Comparison of ENCODE assay signal across 15 mouse cellular contexts in genomic region chr5:21426666-21427065, GRCm38 (mm10). TPM values are rescaled to one million over a fixed set of nuclear protein-coding genes. Genes with fewer than 3 reads are reported as not detected.
DNase-seq lines count a peak whose midpoint lies in the region; ATAC-seq and TF ChIP-seq lines count a peak whose summit lies in the region.
"Had no signal": no experiment of that assay in that cellular context is flagged by ENCODE, and none has a peak within 500 bp of the region (broad histone marks: within the 10 kb centered on the region; RNA-seq: fewer than 3 reads in every experiment).

No protein-coding gene starts in this region.

- no peak for TF ChIP-seq EP300 in liver, postnatal 0 days (IDR thresholded peaks at IDR 0.05; ENCODE audit: low read depth)

- peak overlapping the region; percentile 98; the same call in 1 of the 2 replicates for H3K4me2 ChIP-seq in embryonic facial prominence, embryonic 13.5 days
- peak overlapping the region; percentile 98 for H3K4me2 ChIP-seq in liver, postnatal 0 days (ENCODE audit: low read depth, low read length)

- no peak for TF ChIP-seq CTCF in liver, postnatal 0 days (IDR thresholded peaks at IDR 0.05; ENCODE audit: low read depth)

- no peak for DNase-seq in liver, postnatal 0 days
- DNase-seq in thymus, postnatal 10 days (ENCODE audit: low spot score in 2 of 2): no peak
- DNase-seq in ovary, postnatal 14 days (ENCODE audit: low spot score): no peak
- DNase-seq: cerebellum, postnatal 25 days; heart, adult 2 months; kidney, postnatal 14 days; lung, postnatal 4 days; right cerebral cortex, adult 18-20 months had no signal

- no peaks in the 10 kb centered on the region for H3K9me3 ChIP-seq in erythroblast, embryonic 14.5 days (ENCODE audit: control insufficient read depth, low read length)
- no peaks in the 10 kb centered on the region for H3K9me3 ChIP-seq in megakaryocyte, embryonic 14.5 days
- H3K9me3 ChIP-seq in embryonic facial prominence, embryonic 13.5 days: no peaks in the 10 kb centered on the region
- no peaks in the 10 kb centered on the region for H3K9me3 ChIP-seq in liver, postnatal 0 days (ENCODE audit: low read length)
- H3K9me3 ChIP-seq: hindbrain, embryonic 12.5 days; limb, embryonic 12.5 days had no signal

- H3K4me1 ChIP-seq in erythroblast, embryonic 14.5 days (ENCODE audit: control insufficient read depth): peaks cover 36% of the 10 kb centered on the region
- H3K4me1 ChIP-seq in megakaryocyte, embryonic 14.5 days: peaks cover 29% of the 10 kb centered on the region
- peaks cover 17% of the 10 kb centered on the region for H3K4me1 ChIP-seq in embryonic facial prominence, embryonic 13.5 days
- peaks cover 23% of the 10 kb centered on the region for H3K4me1 ChIP-seq in liver, postnatal 0 days (ENCODE audit: insufficient read depth)

- ATAC-seq in erythroblast, adult 5-6 weeks (replicated peaks; ENCODE audit: low FRiP score, poor library complexity, severe bottlenecking): no peak
- no peak for ATAC-seq in megakaryocyte, adult 5-6 weeks (ENCODE audit: poor library complexity, severe bottlenecking)
- no peak for ATAC-seq in embryonic facial prominence, embryonic 13.5 days (ENCODE audit: insufficient number of reproducible peaks, insufficient read depth, low FRiP score, low TSS enrichment, low read depth)
- ATAC-seq in liver, postnatal 0 days: no peak

- 0 out of 2 replicates have a peak overlapping the region, but pooled peaks have one; percentile 1 for H3K9ac ChIP-seq in embryonic facial prominence, embryonic 13.5 days
- no peak overlapping the region for H3K9ac ChIP-seq in liver, postnatal 0 days (replicated peaks)
- H3K9ac ChIP-seq: hindbrain, embryonic 12.5 days; limb, embryonic 12.5 days had no signal

- peak overlapping the region; percentile 90 for H3K4me3 ChIP-seq in erythroblast, embryonic 14.5 days (replicated peaks)
- peak overlapping the region; percentile 77 for H3K4me3 ChIP-seq in megakaryocyte, embryonic 14.5 days (replicated peaks)
- peak overlapping the region; percentile 81 for H3K4me3 ChIP-seq in embryonic facial prominence, embryonic 13.5 days
- H3K4me3 ChIP-seq in liver, postnatal 0 days (ENCODE audit: low read depth, low read length): no peak overlapping the region
- H3K4me3 ChIP-seq: heart, adult 2 months had no signal

- H3K36me3 ChIP-seq in erythroblast, embryonic 14.5 days (ENCODE audit: control insufficient read depth): no peaks in the 10 kb centered on the region
- H3K36me3 ChIP-seq in megakaryocyte, embryonic 14.5 days (replicated peaks; ENCODE audit: low read length): peaks cover 5% of the 10 kb centered on the region
- H3K36me3 ChIP-seq in embryonic facial prominence, embryonic 13.5 days: no peaks in the 10 kb centered on the region
- H3K36me3 ChIP-seq in liver, postnatal 0 days (replicated peaks; ENCODE audit: insufficient read depth, low read length): no peaks in the 10 kb centered on the region
- H3K36me3 ChIP-seq: hindbrain, embryonic 12.5 days; limb, embryonic 12.5 days had no signal

- 91% methylated on average over 6 of the region's 6 CpGs for WGBS in embryonic facial prominence, embryonic 13.5 days
- WGBS in liver, postnatal 0 days (ENCODE audit: insufficient replicate concordance): 93% methylated on average over 6 of the region's 6 CpGs

- H3K27ac ChIP-seq in embryonic facial prominence, embryonic 13.5 days: no peak overlapping the region
- H3K27ac ChIP-seq in liver, postnatal 0 days (ENCODE audit: low read depth): no peak overlapping the region
- H3K27ac ChIP-seq: heart, adult 2 months; hindbrain, embryonic 12.5 days; limb, embryonic 12.5 days had no signal

- H3K27me3 ChIP-seq in erythroblast, embryonic 14.5 days (ENCODE audit: control insufficient read depth): no peaks in the 10 kb centered on the region
- H3K27me3 ChIP-seq in megakaryocyte, embryonic 14.5 days (replicated peaks): no peaks in the 10 kb centered on the region
- H3K27me3 ChIP-seq in embryonic facial prominence, embryonic 13.5 days: no peaks in the 10 kb centered on the region
- no peaks in the 10 kb centered on the region for H3K27me3 ChIP-seq in liver, postnatal 0 days (ENCODE audit: insufficient read depth, low read length)
- H3K27me3 ChIP-seq: hindbrain, embryonic 12.5 days had no signal

RNA-seq across cellular contexts. Expression of gene Fam185a, which starts 1.9 kb away (rescaled TPM):
- polyA plus RNA-seq in erythroblast, embryonic 14.5 days (2012): not detected in 2 replicates
- 0.96 and 1.5 TPM in 2 replicates for total RNA-seq in erythroblast, adult 5-6 weeks (2015; ENCODE audit: low replicate concordance)
- total RNA-seq in erythroblast, adult 5-6 weeks (2017; ENCODE audit: low replicate concordance): 0.51 and 1.8 TPM in 2 replicates
- polyA plus RNA-seq in megakaryocyte, embryonic 14.5 days (2012; ENCODE audit: insufficient read depth, low replicate concordance): 0.46 TPM in 1 of 2 replicates, not detected in the other
- 1.1 and 1.5 TPM in 2 replicates for total RNA-seq in megakaryocyte, adult 5-6 weeks (2015)
- total RNA-seq in megakaryocyte, adult 5-6 weeks (2017): 2.4 and 6.1 TPM in 2 replicates
- polyA plus RNA-seq in embryonic facial prominence, embryonic 13.5 days (2015; fragmentation: Nextera tagmentation; extraction: Ambion mirVana): 5.1 and 5.3 TPM in 2 replicates
- 2.7 and 3.0 TPM in 2 replicates for polyA plus RNA-seq in liver, postnatal 0 days (2015; fragmentation: Nextera tagmentation; extraction: Ambion mirVana)

RNA-seq across cellular contexts. Expression of gene Ccdc146, which starts 2.2 kb away (rescaled TPM):
- polyA plus RNA-seq in erythroblast, embryonic 14.5 days (2012): not detected in 2 replicates
- total RNA-seq in erythroblast, adult 5-6 weeks (2015; ENCODE audit: low replicate concordance): not detected in 2 replicates
- total RNA-seq in erythroblast, adult 5-6 weeks (2017; ENCODE audit: low replicate concordance): not detected in 2 replicates
- polyA plus RNA-seq in megakaryocyte, embryonic 14.5 days (2012; ENCODE audit: insufficient read depth, low replicate concordance): not detected in 2 replicates
- total RNA-seq in megakaryocyte, adult 5-6 weeks (2015): 0.09 TPM in 1 of 2 replicates, not detected in the other
- 0.59 TPM in 1 of 2 replicates, not detected in the other for total RNA-seq in megakaryocyte, adult 5-6 weeks (2017)
- not detected in 2 replicates for polyA plus RNA-seq in embryonic facial prominence, embryonic 13.5 days (2015; fragmentation: Nextera tagmentation; extraction: Ambion mirVana)
- 0.06 and 0.09 TPM in 2 replicates for polyA plus RNA-seq in liver, postnatal 0 days (2015; fragmentation: Nextera tagmentation; extraction: Ambion mirVana)

RNA-seq across cellular contexts. Expression of gene Fgl2, which starts 54.2 kb away (rescaled TPM):
- not detected in 2 replicates for polyA plus RNA-seq in erythroblast, embryonic 14.5 days (2012)
- 12.1 and 14.8 TPM in 2 replicates for total RNA-seq in erythroblast, adult 5-6 weeks (2015; ENCODE audit: low replicate concordance)
- total RNA-seq in erythroblast, adult 5-6 weeks (2017; ENCODE audit: low replicate concordance): 10.0 and 10.7 TPM in 2 replicates
- polyA plus RNA-seq in megakaryocyte, embryonic 14.5 days (2012; ENCODE audit: insufficient read depth, low replicate concordance): 0.71 and 3.3 TPM in 2 replicates
- 40.7 and 48.1 TPM in 2 replicates for total RNA-seq in megakaryocyte, adult 5-6 weeks (2015)
- 47.9 and 49.3 TPM in 2 replicates for total RNA-seq in megakaryocyte, adult 5-6 weeks (2017)
- 1.4 and 1.6 TPM in 2 replicates for polyA plus RNA-seq in embryonic facial prominence, embryonic 13.5 days (2015; fragmentation: Nextera tagmentation; extraction: Ambion mirVana)
- polyA plus RNA-seq in liver, postnatal 0 days (2015; fragmentation: Nextera tagmentation; extraction: Ambion mirVana): 3.2 and 3.5 TPM in 2 replicates
